Mouse (Mus musculus): ENCODE measurements at regions not wholly inside any gene's neighbourhood (a gene's known extent, or its start where the extent isn't known, plus 50 kb on each side); places are given as distances from the start of the nearest gene placed in this dataset.
A peak's percentile ranks its signal among the peaks of the same experiment; 100 is the strongest.

GRCm38 (mm10) chr8:97942921-97943320 lies 1473.3 kb downstream of the Cdh8 start:
- no peaks in the 10 kb centered on the region for H3K27me3 ChIP-seq (ENCODE audit: control insufficient read depth, insufficient read depth, low read length)
- no peak for ATAC-seq (ENCODE audit: low FRiP score, low TSS enrichment)

GRCm38 (mm10) chr8:97936836-97937235 lies 1479.4 kb downstream of the Cdh8 start:
- WGBS = 67% methylated on average over 3 of the region's 3 CpGs
- DNase-seq (peak; percentile 25), ATAC-seq (ENCODE audit: low FRiP score, low TSS enrichment) (no peak)
- Histone ChIP-seq H3K4me3 (replicated peaks; ENCODE audit: low read depth, low read length) (no peak overlapping the region), H3K27ac (replicated peaks; ENCODE audit: low read depth, low read length) (no peak overlapping the region), H3K36me3 (ENCODE audit: control insufficient read depth, insufficient read depth, low read length) (no peaks in the 10 kb centered on the region), H3K4me1 (ENCODE audit: control insufficient read depth, insufficient read depth, low read length) (no peaks in the 10 kb centered on the region), H3K9me3 (ENCODE audit: control insufficient read depth, low read length) (no peaks in the 10 kb centered on the region), H3K9ac (replicated peaks; ENCODE audit: low read length) (no peak overlapping the region), H3K4me2 (ENCODE audit: low read length) (no peak overlapping the region), H3K27me3 (ENCODE audit: control insufficient read depth, insufficient read depth, low read length) (no peaks in the 10 kb centered on the region)

More at GRCm38 (mm10) chr8:97942921-97943320, 1473.3 kb downstream of the Cdh8 start:
- no peak overlapping the region for H3K27ac ChIP-seq (replicated peaks; ENCODE audit: low read depth, low read length)
- no peak overlapping the region for H3K4me2 ChIP-seq (ENCODE audit: low read length)
- no peak overlapping the region for H3K9ac ChIP-seq (replicated peaks; ENCODE audit: low read length)
- no peak overlapping the region for H3K4me3 ChIP-seq (replicated peaks; ENCODE audit: low read depth, low read length)
- no peaks in the 10 kb centered on the region for H3K9me3 ChIP-seq (ENCODE audit: control insufficient read depth, low read length)
- DNase-seq = peak; percentile 15
- H3K4me1 ChIP-seq (ENCODE audit: control insufficient read depth, insufficient read depth, low read length) = 0 out of 2 replicates have a peak, but pooled peaks cover 4% of the 10 kb centered on the region
- 19% methylated on average over 2 of the region's 2 CpGs for WGBS
- no peaks in the 10 kb centered on the region for H3K36me3 ChIP-seq (ENCODE audit: control insufficient read depth, insufficient read depth, low read length)
